Mouse (Mus musculus) limb, embryonic 14.5 days (tissue): ENCODE measurements at regions not wholly inside any gene's neighbourhood (a gene's known extent, or its start where the extent isn't known, plus 50 kb on each side); places are given as distances from the start of the nearest gene placed in this dataset.

Experiments used
- ATAC-seq: fragments of 200-750 bp; cut with Nextera tagmentation; 2 replicates; pipeline ENCODE4 v1.8.0; 2017; ENCODE audit warnings: low read depth, moderate number of reproducible peaks, moderate TSS enrichment; ENCODE audit not compliant: low FRiP score
- DNase-seq: peaks from one replicate; pipeline ENCODE4 v3.0.0-alpha.2; 2015; ENCODE audit warnings: low spot score
- H3K27ac ChIP-seq: fragments of 300-500 bp; sonication (generic); replicated peaks from 2 replicates; pipeline ENCODE4 v1.5.1; 2014; ENCODE audit warnings: low read depth, mild to moderate bottlenecking, low read length, moderate library complexity, mixed read lengths
- H3K27me3 ChIP-seq: fragments of 300-500 bp; sonication (generic); 2 replicates; pipeline ENCODE4 v1.6.1; 2014; ENCODE audit warnings: low read length, mixed read lengths; ENCODE audit not compliant: control insufficient read depth, insufficient read depth
- H3K36me3 ChIP-seq: fragments of 300-500 bp; sonication (generic); 2 replicates; pipeline ENCODE4 v1.6.1; 2014; ENCODE audit warnings: mild to moderate bottlenecking, low read length, moderate library complexity, mixed read lengths; ENCODE audit not compliant: control insufficient read depth, insufficient read depth
- H3K4me1 ChIP-seq: fragments of 300-500 bp; sonication (generic); 2 replicates; pipeline ENCODE4 v1.6.1; 2014; ENCODE audit warnings: antibody characterized with exemption, low read length, mixed read lengths; ENCODE audit not compliant: control insufficient read depth, insufficient read depth
- H3K4me2 ChIP-seq: fragments of 300-500 bp; sonication (generic); replicated peaks from 2 replicates; pipeline ENCODE4 v1.6.1; 2014; ENCODE audit warnings: low read depth, mild to moderate bottlenecking, low read length, moderate library complexity; ENCODE audit not compliant: severe bottlenecking
- H3K4me3 ChIP-seq: fragments of 300-500 bp; sonication (generic); replicated peaks from 2 replicates; pipeline ENCODE4 v1.5.1; 2014; ENCODE audit warnings: low read length
- H3K9ac ChIP-seq: fragments of 300-500 bp; sonication (generic); 2 replicates; pipeline ENCODE4 v1.6.1; 2014; ENCODE audit warnings: mild to moderate bottlenecking, low read depth, low read length, moderate library complexity; ENCODE audit not compliant: severe bottlenecking
- H3K9me3 ChIP-seq: fragments of 300-500 bp; sonication (generic); 2 replicates; pipeline ENCODE4 v1.6.1; 2016; ENCODE audit warnings: low read length; ENCODE audit not compliant: control insufficient read depth
- POLR2A ChIP-seq: fragments of 200-500 bp; IDR thresholded peaks from 2 replicates; pipeline ENCODE4 v1.8.0; 2012; ENCODE audit warnings: inconsistent platforms, mild to moderate bottlenecking, moderate library complexity, borderline replicate concordance; ENCODE audit not compliant: insufficient read depth, insufficient read length; ENCODE audit errors: extremely low read depth
- WGBS: fragments of 180-500 bp; shearing (Covaris S2); extraction: QIAGEN DNeasy Blood & Tissue Kit; methylation state at CpG from one replicate; pipeline ENCODE4 v1.1.7; 2014; 5-methylcytosine and 5-hydroxymethylcytosine counted together

GRCm38 (mm10) chr4:125189971-125190370 is 62.3 kb upstream of the Zc3h12a start:
- DNase-seq: no peak
- H3K4me1 ChIP-seq: 0 out of 2 replicates have a peak, but pooled peaks cover 2% of the 10 kb centered on the region
- TF ChIP-seq POLR2A: no peak
- H3K27me3 ChIP-seq: peaks cover 5% of the 10 kb centered on the region; the same call in 1 of the 2 replicates
- H3K4me2 ChIP-seq: no peak overlapping the region
- no peak overlapping the region for H3K9ac ChIP-seq
- ATAC-seq: no peak
- H3K36me3 ChIP-seq: no peaks in the 10 kb centered on the region
- H3K4me3 ChIP-seq: no peak overlapping the region
- H3K9me3 ChIP-seq: no peaks in the 10 kb centered on the region
- H3K27ac ChIP-seq: no peak overlapping the region

GRCm38 (mm10) chr4:125186246-125186645 is 58.6 kb upstream of the Zc3h12a start:
- Histone ChIP-seq H3K4me3 (no peak overlapping the region), H3K4me1 (0 out of 2 replicates have a peak, but pooled peaks cover 2% of the 10 kb centered on the region), H3K27me3 (no peaks in the 10 kb centered on the region), H3K36me3 (no peaks in the 10 kb centered on the region), H3K9ac (no peak overlapping the region), H3K9me3 (no peaks in the 10 kb centered on the region), H3K27ac (no peak overlapping the region), H3K4me2 (no peak overlapping the region)
- no peak for DNase-seq
- ATAC-seq: no peak
- WGBS: 63% methylated on average over 9 of the region's 9 CpGs
- no peak for TF ChIP-seq POLR2A

GRCm38 (mm10) chr4:125185076-125185475 is 57.4 kb upstream of the Zc3h12a start:
- Histone ChIP-seq H3K36me3 (no peaks in the 10 kb centered on the region), H3K4me1 (no peaks in the 10 kb centered on the region), H3K4me2 (no peak overlapping the region), H3K4me3 (no peak overlapping the region), H3K9ac (no peak overlapping the region), H3K27ac (no peak overlapping the region), H3K9me3 (no peaks in the 10 kb centered on the region), H3K27me3 (no peaks in the 10 kb centered on the region)
- TF ChIP-seq POLR2A: no peak
- DNase-seq: no peak
- no peak for ATAC-seq
- WGBS: 78% methylated on average over 5 of the region's 5 CpGs

- H3K4me1 ChIP-seq: no peaks in the 10 kb centered on the region
- no peaks in the 10 kb centered on the region for H3K27me3 ChIP-seq
- TF ChIP-seq POLR2A: no peak
- no peak overlapping the region for H3K4me2 ChIP-seq
- no peaks in the 10 kb centered on the region for H3K36me3 ChIP-seq
- H3K27ac ChIP-seq: no peak overlapping the region
- H3K9ac ChIP-seq: no peak overlapping the region
- 60% methylated on average over 6 of the region's 6 CpGs for whole genome bisulfite sequencing
- DNase-seq (no peak), ATAC-seq (no peak)
- no peaks in the 10 kb centered on the region for H3K9me3 ChIP-seq
- H3K4me3 ChIP-seq: no peak overlapping the region
These were observed 53.3 kb upstream of the Zc3h12a start for GRCm38 (mm10) chr4:125180947-125181346.

GRCm38 (mm10) chr4:125178552-125178951 is 50.9 kb upstream of the Zc3h12a start:
- DNase-seq: no peak
- H3K36me3 ChIP-seq: no peaks in the 10 kb centered on the region
- H3K27me3 ChIP-seq: no peaks in the 10 kb centered on the region
- 94% methylated on average over 3 of the region's 3 CpGs for WGBS
- H3K4me2 ChIP-seq: no peak overlapping the region
- ATAC-seq: no peak
- no peaks in the 10 kb centered on the region for H3K9me3 ChIP-seq
- TF ChIP-seq POLR2A: no peak
- H3K4me1 ChIP-seq: peaks cover 4% of the 10 kb centered on the region; the same call in 1 of the 2 replicates
- no peak overlapping the region for H3K9ac ChIP-seq
- H3K4me3 ChIP-seq: no peak overlapping the region
- H3K27ac ChIP-seq: no peak overlapping the region

DNA sequence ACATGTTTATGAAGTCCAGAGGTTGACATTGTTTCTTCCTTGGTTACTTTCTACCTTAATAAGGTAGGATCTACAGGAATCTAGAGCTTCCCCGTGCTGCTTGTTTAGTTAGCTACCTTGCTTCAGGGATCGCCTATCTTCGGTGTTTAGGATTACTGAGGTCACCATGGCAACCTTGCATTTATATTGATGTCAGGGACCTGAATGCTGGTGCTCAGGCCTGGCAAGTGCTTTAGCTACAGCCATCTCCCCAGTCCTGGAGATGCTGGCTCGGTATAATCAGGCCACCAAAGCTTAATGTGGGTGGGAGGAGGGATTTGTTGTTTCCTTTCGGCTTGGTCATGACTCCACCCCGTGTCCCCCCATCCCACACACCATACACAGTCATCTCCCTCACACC is 50.0 kb upstream of the Zc3h12a start:
- ATAC-seq (no peak), DNase-seq (no peak)
- 52% methylated on average over 6 of the region's 6 CpGs for WGBS

More for the DNA sequence above, 50.0 kb upstream of the Zc3h12a start:
- no peaks in the 10 kb centered on the region for H3K27me3 ChIP-seq
- H3K4me1 ChIP-seq: peaks cover 4% of the 10 kb centered on the region; the same call in 1 of the 2 replicates
- no peak overlapping the region for H3K27ac ChIP-seq
- H3K4me2 ChIP-seq: no peak overlapping the region
- no peak overlapping the region for H3K4me3 ChIP-seq
- no peak overlapping the region for H3K9ac ChIP-seq
- H3K9me3 ChIP-seq: no peaks in the 10 kb centered on the region
- no peaks in the 10 kb centered on the region for H3K36me3 ChIP-seq
- no peak for TF ChIP-seq POLR2A
